Mouse (Mus musculus): ENCODE results near the gene Scgb3a1.

Scgb3a1 gene

GRCm38 (mm10) chr11:49663310-49663709, at the start of gene Scgb3a1:
Gene Scgb3a1, plus strand, starts transcription at chr11:49663610.
- DNase-seq: no peak

GRCm38 (mm10) chr11:49615856-49616725, 47.3 kb upstream of the Scgb3a1 start:
- no peak for DNase-seq

GRCm38 (mm10) chr11:49618476-49618875, 44.9 kb upstream of the Scgb3a1 start:
- no peak for DNase-seq

GRCm38 (mm10) chr11:49621953-49622352, 41.5 kb upstream of the Scgb3a1 start:
- DNase-seq: no peak

GRCm38 (mm10) chr11:49624156-49624555, 39.3 kb upstream of the Scgb3a1 start:
- DNase-seq: no peak

GRCm38 (mm10) chr11:49625863-49626262, 37.5 kb upstream of the Scgb3a1 start:
- DNase-seq: no peak

- DNase-seq: no peak
Measured at GRCm38 (mm10) chr11:49626748-49627147, 36.7 kb upstream of the Scgb3a1 start.

GRCm38 (mm10) chr11:49631154-49631553, 32.3 kb upstream of the Scgb3a1 start:
- DNase-seq: no peak

GRCm38 (mm10) chr11:49632256-49632655, 31.2 kb upstream of the Scgb3a1 start:
- DNase-seq: no peak

- no peak for DNase-seq
Measured at GRCm38 (mm10) chr11:49634101-49634500, 29.3 kb upstream of the Scgb3a1 start.

- no peak for DNase-seq
Measured at GRCm38 (mm10) chr11:49635671-49636070, 27.7 kb upstream of the Scgb3a1 start.

- DNase-seq: no peak
Measured at GRCm38 (mm10) chr11:49636449-49636848, 27.0 kb upstream of the Scgb3a1 start.

GRCm38 (mm10) chr11:49645677-49646076, 17.7 kb upstream of the Scgb3a1 start:
- DNase-seq: no peak

GRCm38 (mm10) chr11:49650113-49650993, 13.1 kb upstream of the Scgb3a1 start:
- peak; percentile 32 to 34 for DNase-seq

GRCm38 (mm10) chr11:49650994-49651761, 12.2 kb upstream of the Scgb3a1 start:
- DNase-seq: no peak

GRCm38 (mm10) chr11:49651762-49652322, 11.6 kb upstream of the Scgb3a1 start:
- no peak for DNase-seq

GRCm38 (mm10) chr11:49652401-49653078, 10.9 kb upstream of the Scgb3a1 start:
- DNase-seq: peak; percentile 82 to 83

- DNase-seq: no peak
Measured at GRCm38 (mm10) chr11:49653079-49653408, 10.4 kb upstream of the Scgb3a1 start.

GRCm38 (mm10) chr11:49654651-49655050, 8.8 kb upstream of the Scgb3a1 start:
- DNase-seq: no peak

- no peak for DNase-seq
Measured at GRCm38 (mm10) chr11:49655501-49655900, 7.9 kb upstream of the Scgb3a1 start.

GRCm38 (mm10) chr11:49658065-49658464, 5.3 kb upstream of the Scgb3a1 start:
- DNase-seq: no peak

Data from B cell, adult 2 months (primary cell).